Mouse (Mus musculus) heart, embryonic 11.5 days (tissue): Measurements from ENCODE around the gene Simc1. TPM values are rescaled to one million over a fixed set of nuclear protein-coding genes. Genes with fewer than 3 reads are reported as not detected.

Experiments used
- ATAC-seq: fragments of 200-750 bp; cut with Nextera tagmentation; replicated peaks from 2 replicates; pipeline ENCODE4 v1.8.0; 2017; ENCODE audit warnings: moderate library complexity; ENCODE audit not compliant: insufficient number of reproducible peaks, low FRiP score, low TSS enrichment
- H3K27ac ChIP-seq: fragments of 300-500 bp; sonication (generic); 2 replicates; pipeline ENCODE4 v1.5.1; 2014; ENCODE audit warnings: mild to moderate bottlenecking, low read depth, low read length
- H3K27me3 ChIP-seq: fragments of 300-500 bp; sonication (generic); 2 replicates; pipeline ENCODE4 v1.6.1; 2014; ENCODE audit warnings: mild to moderate bottlenecking, low read length, mixed read lengths; ENCODE audit not compliant: control insufficient read depth, insufficient read depth
- H3K36me3 ChIP-seq: fragments of 300-500 bp; sonication (generic); 2 replicates; pipeline ENCODE4 v1.6.1; 2014; ENCODE audit warnings: mild to moderate bottlenecking, low read length, moderate library complexity, mixed read lengths; ENCODE audit not compliant: control insufficient read depth, insufficient read depth
- H3K4me1 ChIP-seq: fragments of 300-500 bp; sonication (generic); 2 replicates; pipeline ENCODE4 v1.6.1; 2014; ENCODE audit warnings: low read length; ENCODE audit not compliant: control insufficient read depth, insufficient read depth
- H3K4me2 ChIP-seq: fragments of 300-500 bp; sonication (generic); 2 replicates; pipeline ENCODE4 v1.6.1; 2014; ENCODE audit warnings: mild to moderate bottlenecking, moderate library complexity
- H3K4me3 ChIP-seq: fragments of 300-500 bp; sonication (generic); 2 replicates; pipeline ENCODE4 v1.5.1; 2014; ENCODE audit warnings: low read depth, low read length
- H3K9ac ChIP-seq: fragments of 300-500 bp; sonication (generic); 2 replicates; pipeline ENCODE4 v1.6.1; 2014; ENCODE audit warnings: mild to moderate bottlenecking, low read depth, low read length, moderate library complexity
- H3K9me3 ChIP-seq: fragments of 300-500 bp; sonication (generic); replicated peaks from 2 replicates; pipeline ENCODE4 v1.6.1; 2016; ENCODE audit warnings: low read length; ENCODE audit not compliant: control insufficient read depth
- WGBS: fragments of 180-500 bp; shearing (Covaris S2); extraction: QIAGEN DNeasy Blood & Tissue Kit; methylation state at CpG from one replicate; pipeline ENCODE4 v1.1.7; 2014; ENCODE audit not compliant: insufficient replicate concordance; 5-methylcytosine and 5-hydroxymethylcytosine counted together
- microRNA-seq: library from miRNA; unstranded; fragments of <30 nt; microRNA quantifications from one replicate; pipeline ENCODE4, GENCODE M21; 2016; ENCODE audit warnings: borderline number of aligned reads
- polyA plus RNA-seq: library from polyadenylated mRNA; unstranded; fragments of >200 nt; fragmentation: Nextera tagmentation; extraction: Ambion mirVana; gene quantifications from 2 replicates; pipeline ENCODE4 v1.2.1, GENCODE M21; 2014

Simc1 gene
- polyA plus RNA-seq, 1 experiment from 2014 or later, result 7.6 TPM

- H3K4me2 ChIP-seq, result no peak overlapping the region
- H3K9ac ChIP-seq, result no peak overlapping the region
- H3K36me3 ChIP-seq, result peaks cover 4% of the 10 kb centered on the region; the same call in 1 of the 2 replicates
- no peaks in the 10 kb centered on the region for H3K27me3 ChIP-seq
- H3K9me3 ChIP-seq, result no peaks in the 10 kb centered on the region
- 82% methylated on average over 12 of the region's 12 CpGs for WGBS
- H3K4me3 ChIP-seq, result no peak overlapping the region
- H3K27ac ChIP-seq, result no peak overlapping the region
- peaks cover 28% of the 10 kb centered on the region for H3K4me1 ChIP-seq
- ATAC-seq, result no peak
Observed at GRCm38 (mm10) chr13:54598622-54599143, 95.1 kb downstream of the Simc1 start.

Small RNA genes lying within 50 kb of the gene (microRNA-seq; reads per million reads assigned to microRNA genes)
- gene Gm24195, result not detected

Other genes with a start within 250 kb of the Simc1 start
- 2.1 and 3.0 TPM in 2 replicates for gene Cplx2, start 132.4 kb upstream of the Simc1 start, polyA plus RNA-seq
- gene Thoc3, start 34.9 kb upstream of the Simc1 start, polyA plus RNA-seq, result 98.8 and 99.7 TPM in 2 replicates
- 126 and 137 TPM in 2 replicates for gene 4833439L19Rik, start 61.7 kb downstream of the Simc1 start, polyA plus RNA-seq
- gene Arl10, start 71.2 kb downstream of the Simc1 start, polyA plus RNA-seq, result 17.6 and 18.4 TPM in 2 replicates
- gene Nop16, start 86.3 kb downstream of the Simc1 start, polyA plus RNA-seq, result 61.8 and 65.6 TPM in 2 replicates
- 225 and 241 TPM in 2 replicates for gene Higd2a, start 86.4 kb downstream of the Simc1 start, polyA plus RNA-seq
- gene Cltb, start 107.6 kb downstream of the Simc1 start, polyA plus RNA-seq, result 38.6 and 39.5 TPM in 2 replicates
- gene Faf2, start 118.0 kb downstream of the Simc1 start, polyA plus RNA-seq, result 61.1 and 73.8 TPM in 2 replicates
- gene Rnf44, start 190.1 kb downstream of the Simc1 start, polyA plus RNA-seq, result 70.7 and 75.8 TPM in 2 replicates
- 0.04 and 0.24 TPM in 2 replicates for gene Cdhr2, start 197.7 kb downstream of the Simc1 start, polyA plus RNA-seq
- gene Gprin1, start 246.1 kb downstream of the Simc1 start, polyA plus RNA-seq, result 0.13 TPM in 2 replicates